Mouse (Mus musculus) lung, adult 2 months (tissue): ENCODE results near the gene 5730596B20Rik.

Experiments used
- CTCF ChIP-seq: fragments of 200-500 bp; IDR thresholded peaks from 2 replicates; pipeline ENCODE4 v1.5.1; 2011; ENCODE audit warnings: mild to moderate bottlenecking, low read length, control low read depth; ENCODE audit not compliant: insufficient read depth
- POLR2A ChIP-seq: fragments of 200-500 bp; IDR thresholded peaks from 2 replicates; pipeline ENCODE4 v1.6.1; 2011; ENCODE audit warnings: low read depth, mild to moderate bottlenecking, control low read depth, low read length, borderline replicate concordance; ENCODE audit errors: extremely low read depth

DNA sequence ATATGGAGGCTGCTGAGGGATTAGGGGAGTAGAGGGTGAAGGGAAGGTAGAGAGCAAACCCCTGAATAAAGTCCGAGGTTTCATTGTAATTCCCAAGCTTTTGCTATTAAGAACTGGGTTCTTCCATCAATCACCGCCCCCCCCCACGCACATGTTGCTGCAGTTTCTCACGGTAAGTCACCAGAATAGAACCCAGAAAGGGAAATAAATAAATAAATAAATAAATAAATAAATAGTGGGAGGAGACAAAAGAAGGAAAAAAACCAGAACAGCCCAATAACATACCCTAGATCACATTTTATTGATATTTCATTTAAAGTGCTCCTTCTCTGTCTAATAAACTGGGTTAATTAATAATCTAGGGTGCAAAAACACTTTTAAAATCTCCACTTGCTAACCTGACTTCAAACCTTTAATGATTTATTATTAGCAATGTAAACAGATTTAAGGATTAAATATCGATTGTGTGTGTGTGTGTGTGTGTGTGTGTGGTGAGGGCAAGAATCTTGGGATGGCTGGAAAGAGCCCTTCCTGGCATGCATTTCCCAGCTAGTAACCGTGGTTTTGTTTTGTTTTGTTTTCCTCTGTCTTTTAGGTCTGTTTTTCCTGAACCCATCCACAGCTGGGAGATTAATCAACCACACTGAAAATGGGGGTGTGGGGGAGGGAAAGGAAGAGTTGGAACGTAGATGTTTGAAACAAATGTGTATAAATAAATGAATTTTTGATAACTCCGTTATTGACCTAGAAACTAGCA lies 15.8 kb upstream of the 5730596B20Rik start:
- TF ChIP-seq CTCF (no peak), POLR2A (no peak)
